ENCODE assay signal across 1 mouse cellular context in genomic region chr11:98751221-98751782, GRCm38 (mm10).
TF ChIP-seq lines count a peak whose summit lies in the region.

No protein-coding gene starts in this region.

TF ChIP-seq in MEL, 35 proteins besides CTCF, POLR2A, EP300 and RAD21 (continued from another document):
- TF ChIP-seq NRF1 (IDR thresholded peaks at IDR 0.05; ENCODE audit: insufficient read depth, low read depth, low read length, poor library complexity, severe bottlenecking) = 0 out of 2 replicates have a peak, but pooled peaks have one; percentile 23
- no peak for TF ChIP-seq CHD1 (IDR thresholded peaks at IDR 0.05; ENCODE audit: low read depth, low read length)
- TF ChIP-seq BHLHE40 (IDR thresholded peaks at IDR 0.05; ENCODE audit: borderline replicate concordance, low read depth, low read length) = peak; percentile 92
- TF ChIP-seq E2F4 (IDR thresholded peaks at IDR 0.05; ENCODE audit: borderline replicate concordance, low read depth, low read length) = no peak
- TF ChIP-seq POLR2AphosphoS2 (IDR thresholded peaks at IDR 0.05; ENCODE audit: low read length) = peak; percentile 45; the same call in 1 of the 2 replicates
- no peak for TF ChIP-seq NELFE (IDR thresholded peaks at IDR 0.05; ENCODE audit: low read depth, low read length)
- TF ChIP-seq USF2 (IDR thresholded peaks at IDR 0.05; ENCODE audit: borderline replicate concordance in 1 of 2, insufficient read depth in 1 of 2, low read depth in 1 of 2, low read length in 2 of 2) = peak in 1 of 2 experiments; percentile 79; a peak in 2 of 4 replicates
- TF ChIP-seq MEF2A (IDR thresholded peaks at IDR 0.05; ENCODE audit: extremely low read depth, insufficient replicate concordance, low read depth, low read length, poor library complexity, severe bottlenecking) = no peak
- TF ChIP-seq SIN3A (IDR thresholded peaks at IDR 0.05; ENCODE audit: low read length) = peak; percentile 87
- no peak for TF ChIP-seq SMC3 (IDR thresholded peaks at IDR 0.05; ENCODE audit: low read depth, low read length)
- peak; percentile 86 for TF ChIP-seq TCF12 (IDR thresholded peaks at IDR 0.05; ENCODE audit: low read depth, low read length)
- TF ChIP-seq TAL1 (IDR thresholded peaks at IDR 0.05; ENCODE audit: low read length) = no peak
- no peak for TF ChIP-seq ZC3H11A (IDR thresholded peaks at IDR 0.05; ENCODE audit: low read depth, low read length)
- TF ChIP-seq MXI1 (IDR thresholded peaks at IDR 0.05; ENCODE audit: low read depth, low read length) = peak; percentile 93
- TF ChIP-seq UBTF (IDR thresholded peaks at IDR 0.05; ENCODE audit: borderline replicate concordance, insufficient read depth, low read depth, low read length) = no peak
- TF ChIP-seq RCOR1 (IDR thresholded peaks at IDR 0.05; ENCODE audit: low read depth, low read length) = peak; percentile 51; the same call in 1 of the 2 replicates
- TF ChIP-seq ETS1 (IDR thresholded peaks at IDR 0.05; ENCODE audit: low read depth, low read length) = peak; percentile 88
- TF ChIP-seq USF1 (IDR thresholded peaks at IDR 0.05; ENCODE audit: low read depth, low read length) = peak; percentile 97
- TF ChIP-seq MAZ (IDR thresholded peaks at IDR 0.05; ENCODE audit: low read depth, low read length) = peak; percentile 99
